Mouse (Mus musculus) liver, postnatal 0 days (tissue): ENCODE results near the gene Ccl11. TPM values are rescaled to one million over a fixed set of nuclear protein-coding genes. Genes with fewer than 3 reads are reported as not detected.

ENCODE experiments used
- ATAC-seq: fragments of 200-750 bp; cut with Nextera tagmentation; 2 replicates; pipeline ENCODE4 v1.8.0; 2017; ENCODE audit warnings: mild to moderate bottlenecking, moderate library complexity
- DNase-seq: peaks from one replicate; pipeline ENCODE4 v3.0.0-alpha.2; 2016
- H3K27ac ChIP-seq: fragments of 300-500 bp; sonication (generic); 2 replicates; pipeline ENCODE4 v1.5.1; 2014; ENCODE audit warnings: antibody characterized with exemption, moderate library complexity, mild to moderate bottlenecking, low read depth
- H3K27me3 ChIP-seq: fragments of 300-500 bp; sonication (generic); 2 replicates; pipeline ENCODE4 v1.6.1; 2014; ENCODE audit warnings: low read length, control low read depth, mixed read lengths; ENCODE audit not compliant: insufficient read depth
- H3K36me3 ChIP-seq: fragments of 300-500 bp; sonication (generic); replicated peaks from 2 replicates; pipeline ENCODE4 v1.6.1; 2014; ENCODE audit warnings: mild to moderate bottlenecking, control low read depth, low read length, moderate library complexity, mixed read lengths; ENCODE audit not compliant: insufficient read depth
- H3K4me1 ChIP-seq: fragments of 300-500 bp; sonication (generic); 2 replicates; pipeline ENCODE4 v1.6.1; 2014; ENCODE audit warnings: antibody characterized with exemption, mild to moderate bottlenecking, control low read depth; ENCODE audit not compliant: insufficient read depth
- H3K4me2 ChIP-seq: fragments of 300-500 bp; sonication (generic); 2 replicates; pipeline ENCODE4 v1.6.1; 2014; ENCODE audit warnings: low read depth, mild to moderate bottlenecking, low read length, moderate library complexity, mixed read lengths
- H3K4me3 ChIP-seq: fragments of 300-500 bp; sonication (generic); 2 replicates; pipeline ENCODE4 v1.5.1; 2014; ENCODE audit warnings: low read depth, low read length
- H3K9ac ChIP-seq: fragments of 300-500 bp; sonication (generic); replicated peaks from 2 replicates; pipeline ENCODE4 v1.6.1; 2014; ENCODE audit warnings: mild to moderate bottlenecking, moderate library complexity
- H3K9me3 ChIP-seq: fragments of 300-500 bp; sonication (generic); 2 replicates; pipeline ENCODE4 v1.6.1; 2016; ENCODE audit warnings: mild to moderate bottlenecking, control low read depth, low read length, mixed read lengths
- CTCF ChIP-seq: sonication (generic); IDR thresholded peaks from 2 replicates; pipeline ENCODE4 v1.5.1; 2016; ENCODE audit warnings: antibody characterized with exemption, low read depth
- EP300 ChIP-seq: IDR thresholded peaks from 2 replicates; pipeline ENCODE4 v1.6.1; 2016; ENCODE audit warnings: antibody characterized with exemption, low read depth, mild to moderate bottlenecking
- whole genome bisulfite sequencing: fragments of 180-500 bp; shearing (Covaris S2); extraction: QIAGEN DNeasy Blood & Tissue Kit; methylation state at CpG from one replicate; pipeline ENCODE4 v1.1.7; 2014; ENCODE audit not compliant: insufficient replicate concordance; 5-methylcytosine and 5-hydroxymethylcytosine counted together
- polyA plus RNA-seq: library from polyadenylated mRNA; unstranded; fragments of >200 nt; fragmentation: Nextera tagmentation; extraction: Ambion mirVana; gene quantifications from 2 replicates; pipeline ENCODE4 v1.2.1, GENCODE M21; 2015

Gene Ccl11
- 0.09 TPM in 1 of 2 replicates, not detected in the other for polyA plus RNA-seq

DNA sequence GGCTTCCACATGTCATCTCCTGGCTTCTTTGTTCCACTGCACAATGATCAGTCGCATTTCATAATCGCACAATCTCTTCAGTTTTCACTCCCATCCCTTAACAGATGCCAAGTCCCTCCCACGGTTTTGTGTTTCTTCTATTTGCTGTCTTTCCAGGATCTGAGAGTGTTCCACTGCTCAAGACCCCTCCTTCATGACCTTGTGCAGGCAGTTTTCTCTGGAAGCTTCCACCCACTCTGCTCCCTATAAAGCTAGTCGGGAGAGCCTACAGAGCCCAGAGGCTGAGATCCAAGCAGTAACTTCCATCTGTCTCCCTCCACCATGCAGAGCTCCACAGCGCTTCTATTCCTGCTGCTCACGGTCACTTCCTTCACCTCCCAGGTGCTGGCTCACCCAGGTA, at the start of gene Ccl11:
TSS of gene Ccl11 (plus strand) at position 178 of the 400 bp plus-strand sequence.
- DNase-seq (no peak), ATAC-seq (no peak)
- Histone ChIP-seq H3K36me3 (no peaks in the 10 kb centered on the region), H3K4me1 (no peaks in the 10 kb centered on the region), H3K9ac (no peak within 1 kb of the TSS), H3K27me3 (no peaks in the 10 kb centered on the region), H3K4me3 (no peak within 1 kb of the TSS), H3K9me3 (no peaks in the 10 kb centered on the region), H3K4me2 (no peak within 1 kb of the TSS), H3K27ac (no peak within 1 kb of the TSS)
- TF ChIP-seq CTCF (no peak), EP300 (no peak)
- 70% methylated on average over 6 of the region's 6 CpGs for WGBS

GRCm38 (mm10) chr11:82010115-82010514, 47.5 kb upstream of the Ccl11 start:
- no peak for DNase-seq
- Histone ChIP-seq H3K9me3 (no peaks in the 10 kb centered on the region), H3K4me3 (no peak overlapping the region), H3K9ac (no peak overlapping the region), H3K36me3 (no peaks in the 10 kb centered on the region), H3K4me2 (no peak overlapping the region), H3K27me3 (no peaks in the 10 kb centered on the region), H3K4me1 (peaks cover 8% of the 10 kb centered on the region; the same call in 1 of the 2 replicates), H3K27ac (no peak overlapping the region)
- TF ChIP-seq CTCF (no peak), EP300 (no peak)
- WGBS, result 82% methylated on average over 3 of the region's 3 CpGs
- no peak for ATAC-seq

DNA sequence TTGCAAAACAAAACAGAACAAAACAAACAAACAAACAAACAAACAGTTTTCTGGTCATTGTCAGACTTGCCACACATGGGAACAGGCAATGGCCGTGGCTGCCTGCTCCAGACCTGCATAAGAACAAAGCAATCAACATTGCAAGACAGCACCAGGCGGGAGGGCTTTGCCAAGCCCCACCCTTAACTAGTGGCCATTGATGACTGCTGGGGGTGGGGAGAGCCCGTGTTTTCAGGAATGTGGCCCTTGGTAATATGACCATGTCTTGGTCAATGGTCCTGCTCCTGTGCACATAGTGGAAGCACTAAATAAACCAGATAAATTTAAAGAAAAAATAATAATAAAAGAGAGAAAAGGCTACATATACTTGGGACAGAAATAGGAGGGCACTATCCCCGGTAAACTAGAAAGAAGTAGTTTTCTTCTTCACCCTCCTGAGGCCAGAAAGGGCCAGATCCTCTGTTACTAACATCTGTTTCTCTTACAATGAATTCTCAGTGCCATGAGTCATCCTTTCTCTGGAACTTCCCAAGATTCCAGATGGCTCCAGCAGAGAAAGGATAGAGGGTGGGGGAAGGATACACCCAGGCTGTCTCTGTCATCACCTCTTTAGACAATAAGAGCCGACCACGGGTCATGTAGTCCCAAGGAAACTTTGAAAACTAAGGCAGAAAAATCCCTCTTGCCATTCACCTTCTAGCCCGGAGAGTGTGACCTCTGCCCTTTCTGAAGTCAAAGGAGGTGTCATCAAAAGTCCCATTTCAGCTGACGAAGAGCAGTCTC, 46.0 kb upstream of the Ccl11 start:
- H3K27me3 ChIP-seq, result no peaks in the 10 kb centered on the region
- WGBS, result 69% methylated on average over 8 of the region's 8 CpGs
- H3K9me3 ChIP-seq, result no peaks in the 10 kb centered on the region
- TF ChIP-seq CTCF (no peak), EP300 (no peak)
- DNase-seq (no peak), ATAC-seq (no peak)
- no peak overlapping the region for H3K4me2 ChIP-seq
- no peaks in the 10 kb centered on the region for H3K36me3 ChIP-seq
- H3K27ac ChIP-seq, result no peak overlapping the region
- no peak overlapping the region for H3K4me3 ChIP-seq
- H3K4me1 ChIP-seq, result peaks cover 7% of the 10 kb centered on the region; the same call in 1 of the 2 replicates
- no peak overlapping the region for H3K9ac ChIP-seq

- Histone ChIP-seq H3K36me3 (no peaks in the 10 kb centered on the region), H3K27ac (no peak overlapping the region), H3K4me1 (no peaks in the 10 kb centered on the region; the same call in 1 of the 2 replicates), H3K27me3 (no peaks in the 10 kb centered on the region), H3K9ac (no peak overlapping the region), H3K9me3 (no peaks in the 10 kb centered on the region), H3K4me3 (no peak overlapping the region), H3K4me2 (no peak overlapping the region)
- WGBS, result 50% methylated on average over 1 of the region's 1 CpGs
- ATAC-seq (no peak), DNase-seq (no peak)
- TF ChIP-seq CTCF (no peak), EP300 (no peak)
These were observed 43.9 kb upstream of the Ccl11 start for GRCm38 (mm10) chr11:82013756-82014155.

DNA sequence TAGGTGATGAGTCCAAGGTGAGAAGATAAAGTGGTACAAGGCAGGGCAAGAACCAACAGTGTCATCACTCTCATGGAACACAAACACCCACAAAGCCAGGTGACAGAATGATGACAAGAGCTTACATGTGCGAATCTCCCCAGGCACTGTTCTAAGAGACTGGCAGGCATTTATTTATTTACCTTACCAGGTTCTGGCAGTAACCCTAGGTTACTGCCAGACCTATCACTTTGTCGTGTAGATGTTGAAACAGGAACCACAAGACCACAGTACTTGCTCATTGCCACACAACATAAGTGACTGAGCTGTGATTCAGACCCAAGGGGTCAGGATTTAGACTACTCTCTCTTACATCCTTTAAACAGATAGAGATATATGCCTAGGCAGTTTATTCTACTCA, 42.6 kb upstream of the Ccl11 start:
- no peak for DNase-seq
- H3K27ac ChIP-seq, result no peak overlapping the region
- 45% methylated on average over 2 of the region's 2 CpGs for WGBS
- peaks cover 7% of the 10 kb centered on the region for H3K4me1 ChIP-seq
- H3K27me3 ChIP-seq, result no peaks in the 10 kb centered on the region
- H3K4me3 ChIP-seq, result no peak overlapping the region
- ATAC-seq, result 0 out of 2 replicates have a peak, but pooled peaks have one; percentile 48
- no peaks in the 10 kb centered on the region for H3K36me3 ChIP-seq
- TF ChIP-seq CTCF, result no peak
- TF ChIP-seq EP300, result no peak
- H3K4me2 ChIP-seq, result no peak overlapping the region
- H3K9me3 ChIP-seq, result no peaks in the 10 kb centered on the region
- no peak overlapping the region for H3K9ac ChIP-seq

GRCm38 (mm10) chr11:82016181-82016780, 41.3 kb upstream of the Ccl11 start:
- no peak overlapping the region for H3K27ac ChIP-seq
- DNase-seq, result no peak
- H3K9me3 ChIP-seq, result no peaks in the 10 kb centered on the region
- no peak overlapping the region for H3K9ac ChIP-seq
- WGBS, result 61% methylated on average over 3 of the region's 3 CpGs
- H3K4me2 ChIP-seq, result no peak overlapping the region
- TF ChIP-seq CTCF (no peak), EP300 (no peak)
- ATAC-seq, result no peak
- H3K4me1 ChIP-seq, result peaks cover 14% of the 10 kb centered on the region
- H3K36me3 ChIP-seq, result no peaks in the 10 kb centered on the region
- no peaks in the 10 kb centered on the region for H3K27me3 ChIP-seq
- H3K4me3 ChIP-seq, result no peak overlapping the region
